Mouse (Mus musculus) testis, adult 10 weeks (tissue): ENCODE data around the gene Xlr5b. TPM values are rescaled to one million over a fixed set of nuclear protein-coding genes. Genes with fewer than 3 reads are reported as not detected.

Experiments used
- polyA plus RNA-seq: library from polyadenylated mRNA; stranded (reverse); fragments of 350-450 nt; fragmentation: Illumina TruSeq; extraction: RNeasy Lipid Tissue Mini Kit (QIAGEN cat#74804); gene quantifications from one replicate; pipeline ENCODE4 v1.2.3, GENCODE M21; 2014; ENCODE audit warnings: low read depth, low replicate concordance

Xlr5b gene
- polyA plus RNA-seq = 11.0 TPM

DNA sequence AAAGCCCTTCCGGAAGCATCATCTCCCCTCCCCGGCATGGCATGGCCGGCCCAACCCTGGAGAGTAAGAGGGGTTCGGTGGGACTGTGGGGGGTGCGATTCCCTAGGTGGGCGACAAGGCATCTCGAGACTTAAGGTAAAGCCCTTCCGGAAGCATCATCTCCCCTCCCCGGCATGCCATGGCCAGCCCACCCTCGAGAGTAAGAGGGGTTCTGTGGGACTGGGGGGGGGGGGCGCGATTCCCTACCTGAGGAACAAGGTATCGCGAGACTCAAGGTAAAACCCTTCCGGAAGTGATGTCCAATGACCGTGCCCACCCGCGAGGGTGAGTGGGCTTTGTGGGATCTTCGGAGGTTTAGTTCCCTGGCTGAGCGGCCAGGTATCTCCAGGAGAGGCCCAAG, at the start of gene Xlr5b:
Xlr5b (plus strand) TSS at position 301 of the 400 bp plus-strand sequence.

DNA sequence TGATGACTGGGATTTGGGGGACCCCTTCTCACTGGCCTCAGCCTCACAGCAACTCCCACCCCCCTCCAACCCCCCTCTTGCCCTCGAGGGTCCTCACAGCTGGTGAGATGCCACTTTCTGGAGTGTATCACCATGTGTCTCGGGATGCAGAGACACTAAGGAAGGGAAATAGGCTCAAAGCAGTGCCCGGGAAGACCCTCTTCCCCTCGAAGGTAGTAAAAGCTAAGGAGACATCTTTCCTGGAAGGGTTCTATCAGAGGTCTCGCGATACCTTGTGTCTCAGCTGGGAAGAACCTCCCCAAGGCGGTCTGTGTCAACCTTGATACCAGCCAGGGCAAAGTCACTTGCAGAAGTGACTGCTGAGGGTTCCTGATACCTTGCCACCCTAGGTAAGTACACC, 31.8 kb upstream of the Xlr5b start, which contains the start of gene Gm14685:
Gm14685 (plus strand) TSS at position 301 of the 400 bp plus-strand sequence.

DNA sequence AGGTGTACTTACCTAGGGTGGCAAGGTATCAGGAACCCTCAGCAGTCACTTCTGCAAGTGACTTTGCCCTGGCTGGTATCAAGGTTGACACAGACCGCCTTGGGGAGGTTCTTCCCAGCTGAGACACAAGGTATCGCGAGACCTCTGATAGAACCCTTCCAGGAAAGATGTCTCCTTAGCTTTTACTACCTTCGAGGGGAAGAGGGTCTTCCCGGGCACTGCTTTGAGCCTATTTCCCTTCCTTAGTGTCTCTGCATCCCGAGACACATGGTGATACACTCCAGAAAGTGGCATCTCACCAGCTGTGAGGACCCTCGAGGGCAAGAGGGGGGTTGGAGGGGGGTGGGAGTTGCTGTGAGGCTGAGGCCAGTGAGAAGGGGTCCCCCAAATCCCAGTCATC, 754 bp downstream of the Xlr5b start, which contains the start of gene DXBay18:
DXBay18 (minus strand) TSS at position 101 of the 400 bp plus-strand sequence.

DNA sequence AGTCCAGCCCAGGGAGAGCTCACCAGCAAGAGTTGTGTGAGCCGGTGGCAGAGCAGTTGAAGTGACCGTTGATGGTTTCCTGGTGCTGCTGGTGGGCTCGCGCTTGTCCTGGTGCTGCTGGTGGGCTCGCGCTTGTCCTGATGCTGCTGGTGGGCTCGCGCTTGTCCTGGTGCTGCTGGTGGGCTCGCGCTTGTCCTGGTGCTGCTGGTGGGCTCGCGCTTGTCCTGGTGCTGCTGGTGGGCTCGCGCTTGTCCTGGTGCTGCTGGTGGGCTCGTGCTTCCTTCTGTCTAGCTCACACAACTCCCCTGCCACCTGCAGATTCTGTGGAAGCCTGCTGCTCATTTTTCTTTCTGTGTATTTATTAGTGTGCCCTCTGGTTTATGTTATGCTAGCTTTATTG, 28.3 kb downstream of the Xlr5b start, which contains the start of gene Spin2d:
Spin2d (minus strand) TSS at position 101 of the 400 bp plus-strand sequence.

DNA sequence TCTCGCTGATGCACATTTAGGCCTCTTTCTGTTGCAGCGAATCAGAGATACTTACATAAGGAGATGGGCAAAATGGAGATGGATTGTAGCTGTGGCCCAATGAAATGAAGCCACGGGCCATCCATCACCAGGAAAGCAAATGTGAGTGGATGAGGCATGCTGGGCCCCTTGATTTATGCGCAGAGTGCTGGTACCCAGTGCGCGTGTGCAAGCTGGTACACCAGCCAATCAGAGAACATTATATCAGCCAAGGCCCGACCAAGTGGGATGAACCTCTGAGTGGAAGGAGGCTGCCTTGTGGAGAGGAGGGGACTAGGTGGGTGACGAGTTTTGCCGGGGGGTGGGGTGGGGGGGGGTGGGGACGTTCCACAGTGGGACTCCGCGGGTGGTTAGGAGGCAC, 43.3 kb downstream of the Xlr5b start, which contains the start of gene Xlr3b:
Xlr3b (plus strand) TSS at position 274 of the 400 bp plus-strand sequence.

Other genes starting within 250 kb of the Xlr5b start
- gene Cetn2, start 230.4 kb upstream of the Xlr5b start, polyA plus RNA-seq = 33.6 TPM
- gene Nsdhl, start 230.2 kb upstream of the Xlr5b start, polyA plus RNA-seq = 16.9 TPM
- gene Zfp185, start 161.5 kb upstream of the Xlr5b start, polyA plus RNA-seq = 15.4 TPM
- gene Pnma5, start 111.7 kb upstream of the Xlr5b start, polyA plus RNA-seq = 1.9 TPM
- gene Pnma3, start 84.0 kb upstream of the Xlr5b start, polyA plus RNA-seq = 0.11 TPM
- gene Xlr4a, start 66.3 kb upstream of the Xlr5b start, polyA plus RNA-seq = 14.1 TPM
- gene Xlr3a, start 51.7 kb upstream of the Xlr5b start, polyA plus RNA-seq = 2.9 TPM
- gene Gm14685, start 31.7 kb upstream of the Xlr5b start, polyA plus RNA-seq = not detected
- gene DXBay18, start 654 bp downstream of the Xlr5b start, polyA plus RNA-seq = 0.21 TPM
- 0.87 TPM for gene Spin2d, start 28.2 kb downstream of the Xlr5b start, polyA plus RNA-seq
- gene Xlr3b, start 43.4 kb downstream of the Xlr5b start, polyA plus RNA-seq = 3.6 TPM
- 10.5 TPM for gene Xlr4b, start 65.5 kb downstream of the Xlr5b start, polyA plus RNA-seq
- gene F8a, start 79.5 kb downstream of the Xlr5b start, polyA plus RNA-seq = 1.8 TPM
- gene Xlr4c, start 94.3 kb downstream of the Xlr5b start, polyA plus RNA-seq = 12.6 TPM
- 7.0 TPM for gene Xlr3c, start 116.6 kb downstream of the Xlr5b start, polyA plus RNA-seq
- 10.8 TPM for gene Xlr5a, start 144.2 kb downstream of the Xlr5b start, polyA plus RNA-seq
- 11.1 TPM for gene Xlr5c, start 144.2 kb downstream of the Xlr5b start, polyA plus RNA-seq
- not detected for gene Gm45015, start 188.0 kb downstream of the Xlr5b start, polyA plus RNA-seq
- 12.5 TPM for gene Zfp275, start 193.8 kb downstream of the Xlr5b start, polyA plus RNA-seq
- gene Gm18336, start 249.9 kb downstream of the Xlr5b start, polyA plus RNA-seq = 0.17 TPM